Mouse (Mus musculus) CH12.LX (cell line): ENCODE results near the gene Tatdn2. TPM values are rescaled to one million over a fixed set of nuclear protein-coding genes. Genes with fewer than 3 reads are reported as not detected.

Experiments used
- DNase-seq: peaks from one replicate; pipeline ENCODE4 v3.0.0-alpha.2; 2013; ENCODE audit errors: extremely low read depth
- H3K27ac ChIP-seq: 2 replicates; pipeline ENCODE4 v1.5.1; 2012; ENCODE audit warnings: low read depth, mild to moderate bottlenecking, control low read depth, moderate library complexity; ENCODE audit not compliant: insufficient read depth
- H3K27me3 ChIP-seq: replicated peaks from 2 replicates; pipeline ENCODE3; 2012; ENCODE audit warnings: inconsistent platforms
- H3K36me3 ChIP-seq, 2 experiments: replicated peaks in 1 of 2; 2 replicates each; pipeline versions ENCODE3 to v1.6.1; 2012; ENCODE audit warnings: inconsistent platforms in 1 of 2, low read length in 1 of 2, mild to moderate bottlenecking in 1 of 2, mixed read lengths in 1 of 2, moderate library complexity in 1 of 2; ENCODE audit not compliant: control insufficient read depth in 1 of 2, insufficient read depth in 1 of 2
- H3K4me1 ChIP-seq, 2 experiments: 2 replicates each; pipeline ENCODE4 v1.6.1; 2012; ENCODE audit warnings: inconsistent platforms in 1 of 2, moderate library complexity in 1 of 2; ENCODE audit not compliant: insufficient read depth in 2 of 2, control insufficient read depth in 1 of 2
- H3K4me2 ChIP-seq: 2 replicates; pipeline ENCODE4 v1.6.1; 2012; ENCODE audit warnings: low read depth, mild to moderate bottlenecking, control low read depth; ENCODE audit not compliant: poor library complexity, insufficient read depth, severe bottlenecking
- H3K4me3 ChIP-seq, 3 experiments: fragments of 150-350 bp in 1 of 3; sonication (generic) in 1 of 3; replicated peaks in 1 of 3; 2 replicates each; pipeline versions ENCODE3 to v1.5.1; 2011 to 2012; ENCODE audit warnings: low read depth in 2 of 3, low read length in 2 of 3, mild to moderate bottlenecking in 2 of 3, moderate library complexity in 2 of 3, control low read depth in 1 of 3, improper control_type of control experiment in 1 of 3, inconsistent platforms in 1 of 3, mixed read lengths in 1 of 3; ENCODE audit not compliant: poor library complexity in 1 of 3
- H3K79me2 ChIP-seq: replicated peaks from 2 replicates; pipeline ENCODE4 v1.6.1; 2012; ENCODE audit warnings: mild to moderate bottlenecking, moderate library complexity; ENCODE audit not compliant: control insufficient read depth, poor library complexity, insufficient read depth, severe bottlenecking; ENCODE audit errors: extremely low read depth
- H3K9ac ChIP-seq: 2 replicates; pipeline ENCODE4 v1.6.1; 2012; ENCODE audit warnings: low read depth, mild to moderate bottlenecking, control low read depth, moderate library complexity; ENCODE audit not compliant: insufficient read depth
- H3K9me3 ChIP-seq: replicated peaks from 2 replicates; pipeline ENCODE3; 2012; ENCODE audit warnings: low read length, inconsistent platforms, mixed read lengths
- CHD2 ChIP-seq: IDR thresholded peaks from 2 replicates; pipeline ENCODE4 v1.6.1; 2011; ENCODE audit warnings: low read length, improper control_type of control experiment
- ELF1 ChIP-seq: IDR thresholded peaks from 2 replicates; pipeline ENCODE4 v1.6.1; 2014; ENCODE audit warnings: low read depth, mild to moderate bottlenecking, inconsistent platforms, low read length, improper control_type of control experiment
- GABPA ChIP-seq: IDR thresholded peaks from 2 replicates; pipeline ENCODE4 v1.6.1; 2012; ENCODE audit warnings: low read depth, low read length, improper control_type of control experiment, inconsistent platforms; ENCODE audit not compliant: insufficient replicate concordance
- HCFC1 ChIP-seq: IDR thresholded peaks from 2 replicates; pipeline ENCODE4 v1.6.1; 2012; ENCODE audit warnings: low read depth, mild to moderate bottlenecking, inconsistent platforms, low read length, improper control_type of control experiment
- MEF2A ChIP-seq: IDR thresholded peaks from 2 replicates; pipeline ENCODE4 v1.6.1; 2014; ENCODE audit warnings: low read depth, mild to moderate bottlenecking, inconsistent platforms, low read length, improper control_type of control experiment, borderline replicate concordance
- MYC ChIP-seq: IDR thresholded peaks from 2 replicates; pipeline ENCODE4 v1.6.1; 2011; ENCODE audit warnings: low read depth, mild to moderate bottlenecking, improper control_type of control experiment, low read length
- NELFE ChIP-seq: IDR thresholded peaks from 2 replicates; pipeline ENCODE4 v1.6.1; 2011; ENCODE audit warnings: low read depth, low read length, improper control_type of control experiment
- PAX5 ChIP-seq: IDR thresholded peaks from 2 replicates; pipeline ENCODE4 v1.6.1; 2012; ENCODE audit warnings: low read length, inconsistent platforms, mixed read lengths
- RCOR1 ChIP-seq: conservative IDR thresholded peaks from 2 replicates; pipeline ENCODE4 v1.6.1; 2012; ENCODE audit warnings: low read depth, mild to moderate bottlenecking, inconsistent platforms, low read length, improper control_type of control experiment
- SIN3A ChIP-seq: IDR thresholded peaks from 2 replicates; pipeline ENCODE4 v1.6.1; 2012; ENCODE audit warnings: low read length, improper control_type of control experiment, inconsistent platforms
- SMC3 ChIP-seq: IDR thresholded peaks from 2 replicates; pipeline ENCODE4 v1.6.1; 2011; ENCODE audit warnings: low read depth, low read length, improper control_type of control experiment
- TBP ChIP-seq: conservative IDR thresholded peaks from 2 replicates; pipeline ENCODE4 v1.6.1; 2011; ENCODE audit warnings: low read depth, low read length, improper control_type of control experiment
- TCF12 ChIP-seq: IDR thresholded peaks from 2 replicates; pipeline ENCODE4 v1.6.1; 2014; ENCODE audit warnings: low read depth, mild to moderate bottlenecking, inconsistent platforms, low read length, improper control_type of control experiment
- UBTF ChIP-seq: IDR thresholded peaks from 2 replicates; pipeline ENCODE4 v1.6.1; 2012; ENCODE audit warnings: low read depth, mild to moderate bottlenecking, inconsistent platforms, low read length, improper control_type of control experiment, moderate library complexity
- USF2 ChIP-seq: conservative IDR thresholded peaks from 2 replicates; pipeline ENCODE4 v1.6.1; 2011; ENCODE audit warnings: low read depth, low read length, improper control_type of control experiment
- ZNF384 ChIP-seq: IDR thresholded peaks from 2 replicates; pipeline ENCODE4 v1.6.1; 2012; ENCODE audit warnings: low read depth, low read length, improper control_type of control experiment, inconsistent platforms
- dilution Hi-C: fragments of 300-500 bp; cut with MboI; formaldehyde crosslinking; loops from 2 replicates; pipeline ENCODE4 v1.14.3; 2020; ENCODE audit warnings: low sequenced_read_pairs; ENCODE audit not compliant: extremely low pct_unique_long_range_greater_than_20kb, extremely low pct_ligation_motif_present
- in situ Hi-C: fragments of 300-500 bp; cut with MboI; formaldehyde crosslinking; loops from 3 replicates; pipeline ENCODE4 v1.14.3; 2019; ENCODE audit warnings: low sequenced_read_pairs, low pct_ligation_motif_present, low pct_unique_long_range_greater_than_20kb, mixed read lengths
- polyA plus RNA-seq: library from polyadenylated mRNA; unstranded; fragments of >175 nt; gene quantifications from 2 replicates; pipeline ENCODE4 v1.2.1, GENCODE M21; 2012; ENCODE audit warnings: low read depth; ENCODE audit not compliant: insufficient read length
- total RNA-seq, 2 experiments: library from RNA; depleted of rRNA; stranded (reverse); fragments of 300-350 nt in 1 of 2; fragments of >200 nt in 1 of 2; gene quantifications; 2 replicates each; pipeline ENCODE4 v1.2.3; 2012 to 2014

The Tatdn2 gene
- total and polyA plus RNA-seq, 3 experiments = 35.1 to 58.0 (median 35.5) TPM

DNA sequence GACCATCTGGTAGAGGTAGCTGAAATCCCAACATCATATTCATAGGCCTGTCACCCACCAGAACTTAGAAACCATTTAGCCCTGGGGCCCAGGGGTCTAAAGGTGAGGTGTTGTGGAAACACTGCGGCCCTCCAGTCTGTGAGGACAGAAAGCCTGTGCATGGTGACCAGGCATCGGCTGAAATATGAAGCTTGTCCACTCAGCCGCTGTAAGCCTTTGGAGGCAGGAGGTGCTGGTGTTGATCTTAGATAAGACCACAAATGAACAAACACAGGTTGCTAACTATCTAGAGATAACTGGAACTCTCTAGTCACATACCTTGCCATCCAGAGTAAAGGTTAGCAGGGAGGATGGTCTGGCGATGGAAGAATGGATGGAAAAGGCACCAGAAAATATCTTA lies 24.2 kb downstream of the Tatdn2 start:
- Histone ChIP-seq H3K27ac (no peak overlapping the region), H3K36me3 (peaks cover 73 to 98% of the 10 kb centered on the region in 2 experiments), H3K4me2 (no peak overlapping the region), H3K4me1 (no peaks in the 10 kb centered on the region), H3K9ac (no peak overlapping the region), H3K4me3 (no peak overlapping the region), H3K79me2 (no peaks in the 10 kb centered on the region), H3K9me3 (no peaks in the 10 kb centered on the region), H3K27me3 (no peaks in the 10 kb centered on the region)
- TF ChIP-seq PAX5 (no peak), NELFE (no peak), GABPA (no peak), HCFC1 (no peak), RCOR1 (no peak), USF2 (no peak)
- dilution Hi-C loops (no loop called here), in situ Hi-C loops (no loop called here)
- no peak for DNase-seq

DNA sequence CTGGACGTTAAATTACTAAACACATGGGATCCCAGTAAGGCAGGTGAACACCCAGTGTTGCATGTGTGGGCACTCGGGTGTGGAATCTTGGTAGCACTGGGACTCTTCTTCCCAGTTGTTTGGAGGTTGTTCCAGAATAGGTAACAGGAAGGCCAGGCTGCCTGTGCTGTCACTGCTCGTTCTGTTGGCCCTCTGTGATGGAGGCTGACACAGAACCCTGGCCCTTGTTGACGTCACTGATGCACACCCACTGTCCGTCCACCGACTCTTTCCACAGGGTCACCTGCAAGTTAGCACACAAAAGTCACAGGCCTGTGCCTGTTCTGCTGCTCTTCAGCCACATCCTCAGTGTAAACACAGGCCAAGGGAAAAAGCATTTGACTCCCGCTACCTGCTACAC lies 31.3 kb downstream of the Tatdn2 start:
- no peaks in the 10 kb centered on the region for H3K79me2 ChIP-seq
- no peak overlapping the region for H3K4me2 ChIP-seq
- no peak for DNase-seq
- no peaks in the 10 kb centered on the region for H3K9me3 ChIP-seq
- no peaks in the 10 kb centered on the region for H3K4me1 ChIP-seq
- peaks cover 74 to 98% of the 10 kb centered on the region in 2 experiments for H3K36me3 ChIP-seq
- TF ChIP-seq TBP = no peak
- no peak for TF ChIP-seq TCF12
- no peak for TF ChIP-seq CHD2
- no peak for TF ChIP-seq RCOR1
- no peak for TF ChIP-seq ZNF384
- no peak for TF ChIP-seq NELFE
- TF ChIP-seq ELF1 = no peak
- TF ChIP-seq SIN3A = no peak
- no peak for TF ChIP-seq MEF2A
- TF ChIP-seq SMC3 = no peak
- no peak for TF ChIP-seq UBTF
- no peak for TF ChIP-seq MYC
- TF ChIP-seq, all 38 proteins: peak for 0
- in situ Hi-C loops = no loop called here
- Histone ChIP-seq H3K9ac (no peak overlapping the region), H3K27me3 (no peaks in the 10 kb centered on the region), H3K27ac (no peak overlapping the region), H3K4me3 (no peak overlapping the region)
- dilution Hi-C loops = no loop called here
